Mouse (Mus musculus) neural tube, embryonic 15.5 days (tissue): ENCODE results near the gene Gpr137c. TPM values are rescaled to one million over a fixed set of nuclear protein-coding genes. Genes with fewer than 3 reads are reported as not detected.
A peak's percentile ranks its signal among the peaks of the same experiment; 100 is the strongest.

Source experiments
- ATAC-seq: fragments of 200-750 bp; cut with Nextera tagmentation; 2 replicates; pipeline ENCODE4 v1.8.0; 2017; ENCODE audit warnings: mild to moderate bottlenecking, moderate TSS enrichment, moderate library complexity; ENCODE audit not compliant: low FRiP score
- H3K27ac ChIP-seq: fragments of 300-500 bp; sonication (generic); replicated peaks from 2 replicates; pipeline ENCODE4 v1.5.1; 2015; ENCODE audit warnings: mild to moderate bottlenecking, inconsistent platforms
- H3K27me3 ChIP-seq: fragments of 300-500 bp; sonication (generic); replicated peaks from 2 replicates; pipeline ENCODE4 v1.6.1; 2015; ENCODE audit warnings: inconsistent platforms
- H3K36me3 ChIP-seq: fragments of 300-500 bp; sonication (generic); 2 replicates; pipeline ENCODE4 v1.6.1; 2015; ENCODE audit warnings: inconsistent platforms
- H3K4me1 ChIP-seq: fragments of 300-500 bp; sonication (generic); 2 replicates; pipeline ENCODE4 v1.6.1; 2015; ENCODE audit warnings: inconsistent platforms
- H3K4me2 ChIP-seq: fragments of 300-500 bp; sonication (generic); 2 replicates; pipeline ENCODE4 v1.6.1; 2015; ENCODE audit warnings: inconsistent platforms, mild to moderate bottlenecking, moderate library complexity
- H3K4me3 ChIP-seq: fragments of 300-500 bp; sonication (generic); replicated peaks from 2 replicates; pipeline ENCODE4 v1.5.1; 2015; ENCODE audit warnings: mild to moderate bottlenecking, inconsistent platforms
- H3K9ac ChIP-seq: fragments of 300-500 bp; sonication (generic); replicated peaks from 2 replicates; pipeline ENCODE4 v1.6.1; 2015; ENCODE audit warnings: mild to moderate bottlenecking, inconsistent platforms
- H3K9me3 ChIP-seq: fragments of 300-500 bp; sonication (generic); replicated peaks from 2 replicates; pipeline ENCODE4 v1.6.1; 2016; ENCODE audit warnings: inconsistent platforms
- WGBS: fragments of 180-500 bp; shearing (Covaris S2); methylation state at CpG from one replicate; pipeline ENCODE4 v1.1.7; 2015; ENCODE audit warnings: mixed read lengths; 5-methylcytosine and 5-hydroxymethylcytosine counted together
- polyA plus RNA-seq: library from polyadenylated mRNA; unstranded; fragments of >200 nt; fragmentation: Nextera tagmentation; extraction: Ambion mirVana; gene quantifications from 2 replicates; pipeline ENCODE4 v1.2.1, GENCODE M21; 2015

The Gpr137c gene
- polyA plus RNA-seq, 1 experiment from 2014 or later, result 12.9 TPM

GRCm38 (mm10) chr14:45217693-45218092, 1.8 kb upstream of the Gpr137c start:
- Histone ChIP-seq H3K27ac (no peak overlapping the region), H3K27me3 (no peaks in the 10 kb centered on the region), H3K9ac (0 out of 2 replicates have a peak overlapping the region, but pooled peaks have one; percentile 51), H3K4me1 (peaks cover 18% of the 10 kb centered on the region), H3K36me3 (no peaks in the 10 kb centered on the region), H3K4me2 (peak overlapping the region; percentile 70), H3K4me3 (peak overlapping the region; percentile 93), H3K9me3 (no peaks in the 10 kb centered on the region)
- no peak for ATAC-seq
- 85% methylated on average over 4 of the region's 4 CpGs for WGBS

DNA sequence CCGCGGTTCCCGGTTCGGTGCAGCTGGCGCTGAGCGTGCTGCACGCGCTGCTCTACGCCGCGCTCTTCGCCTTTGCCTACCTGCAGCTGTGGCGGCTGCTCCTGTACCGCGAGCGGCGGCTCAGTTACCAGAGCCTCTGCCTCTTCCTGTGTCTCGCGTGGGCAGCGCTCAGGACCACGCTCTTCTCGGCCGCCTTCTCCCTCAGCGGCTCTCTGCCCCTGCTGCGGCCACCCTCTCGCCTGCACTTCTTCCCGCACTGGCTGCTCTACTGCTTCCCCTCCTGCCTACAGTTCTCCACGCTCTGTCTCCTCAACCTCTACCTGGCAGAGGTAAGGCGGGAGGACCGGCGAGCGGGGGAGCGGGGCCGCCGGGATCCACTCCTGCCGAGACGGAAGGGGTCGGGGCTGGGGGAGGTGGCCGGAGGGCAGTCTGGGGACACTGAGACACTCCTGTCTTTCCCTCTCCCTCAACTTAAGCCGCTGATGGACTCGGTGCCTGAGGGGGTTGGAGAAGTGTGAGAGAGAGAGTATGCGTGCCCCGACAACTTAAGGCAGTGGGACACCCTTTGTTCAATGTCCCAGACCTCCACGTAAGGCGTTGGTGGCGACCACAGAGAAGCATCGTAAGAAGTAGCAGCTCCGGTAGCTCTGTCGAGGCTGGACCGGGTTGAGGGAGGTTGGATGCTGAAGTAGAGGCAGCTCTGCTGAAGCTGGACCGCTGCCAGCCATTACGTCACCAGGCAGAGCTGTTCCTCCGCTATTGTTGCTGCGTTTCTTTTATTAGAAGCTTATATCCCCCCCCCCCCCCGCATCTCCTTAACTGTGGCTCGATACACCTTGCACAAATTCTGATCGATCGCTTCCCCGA, 806 bp downstream of the Gpr137c start, which contains the start of gene Txndc16:
Gene Txndc16 (minus strand): TSS at position 239 of the 867 bp plus-strand sequence.
- H3K27ac ChIP-seq, result peak within 1 kb of the TSS; percentile 96
- H3K27me3 ChIP-seq, result no peaks in the 10 kb centered on the region
- peak within 1 kb of the TSS; percentile 97 for H3K9ac ChIP-seq
- no peaks in the 10 kb centered on the region for H3K9me3 ChIP-seq
- H3K4me2 ChIP-seq, result peak within 1 kb of the TSS; percentile 78
- peaks cover 20% of the 10 kb centered on the region for H3K4me1 ChIP-seq
- WGBS, result under 1% methylated on average over 59 of the region's 59 CpGs
- peak; percentile 66 for ATAC-seq
- peak within 1 kb of the TSS; percentile 93 for H3K4me3 ChIP-seq
- no peaks in the 10 kb centered on the region for H3K36me3 ChIP-seq

DNA sequence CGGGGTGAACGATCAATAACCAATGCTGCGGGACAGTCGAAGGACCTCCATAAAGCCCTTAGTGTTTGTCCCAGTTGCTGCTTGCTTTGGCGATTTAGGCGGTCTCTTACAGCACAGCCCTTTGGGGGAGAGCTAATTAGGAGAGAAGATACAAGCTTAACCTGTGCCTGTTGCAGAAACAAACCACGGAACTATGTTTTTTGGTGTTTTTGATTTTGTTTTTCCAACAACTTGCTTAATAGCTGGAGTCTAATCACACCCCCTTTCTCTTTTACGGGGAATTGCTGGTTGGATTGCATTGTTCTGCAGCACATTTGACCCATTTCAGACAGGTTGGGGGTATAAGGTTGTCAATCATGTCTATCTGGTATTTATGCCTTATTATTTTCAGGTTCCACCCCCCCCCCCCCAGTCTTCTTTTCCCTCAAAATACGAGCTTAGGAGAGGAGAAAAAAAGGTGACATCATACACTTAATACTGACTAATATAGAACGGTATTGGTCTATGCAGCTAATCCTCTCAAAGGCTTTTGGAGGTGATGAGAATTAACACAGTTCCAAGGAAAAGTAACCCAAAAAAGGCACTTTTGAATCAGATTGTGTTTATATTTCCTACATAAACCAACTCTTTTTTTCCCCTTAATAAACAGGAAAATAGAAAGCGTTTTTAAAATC, 1.6 kb downstream of the Gpr137c start:
- WGBS, result 7% methylated on average over 11 of the region's 11 CpGs
- peak overlapping the region; percentile 78 for H3K4me2 ChIP-seq
- H3K36me3 ChIP-seq, result no peaks in the 10 kb centered on the region
- ATAC-seq, result no peak
- H3K27me3 ChIP-seq, result no peaks in the 10 kb centered on the region
- peak overlapping the region; percentile 93 for H3K4me3 ChIP-seq
- H3K27ac ChIP-seq, result peak overlapping the region; percentile 96
- peaks cover 20% of the 10 kb centered on the region for H3K4me1 ChIP-seq
- H3K9ac ChIP-seq, result peak overlapping the region; percentile 97
- no peaks in the 10 kb centered on the region for H3K9me3 ChIP-seq

DNA sequence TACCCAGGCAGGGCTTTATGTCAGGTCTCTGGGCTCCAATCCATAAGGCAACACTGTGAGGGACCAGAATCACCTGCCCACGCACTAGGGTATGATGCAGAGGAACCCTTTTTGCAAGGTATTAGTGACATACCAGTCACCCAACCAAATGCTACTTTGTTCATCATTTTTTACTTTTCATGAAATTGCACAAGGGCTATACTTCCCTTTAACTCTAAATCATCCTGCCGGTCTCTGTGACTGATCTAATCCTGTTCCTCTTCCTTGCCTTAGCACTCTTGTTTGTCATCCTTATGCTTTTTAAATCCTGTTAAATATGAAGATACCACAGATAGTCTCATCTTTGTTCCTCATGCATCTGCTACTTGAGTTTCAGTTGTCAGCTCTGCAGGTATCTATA, 19.5 kb downstream of the Gpr137c start:
- Histone ChIP-seq H3K36me3 (no peaks in the 10 kb centered on the region), H3K9ac (no peak overlapping the region), H3K9me3 (no peaks in the 10 kb centered on the region), H3K4me1 (no peaks in the 10 kb centered on the region), H3K27ac (no peak overlapping the region), H3K4me3 (no peak overlapping the region), H3K4me2 (no peak overlapping the region), H3K27me3 (no peaks in the 10 kb centered on the region)
- WGBS, result 86% methylated on average over 2 of the region's 2 CpGs
- no peak for ATAC-seq

- no peak overlapping the region for H3K9ac ChIP-seq
- H3K9me3 ChIP-seq, result no peaks in the 10 kb centered on the region
- no peaks in the 10 kb centered on the region for H3K4me1 ChIP-seq
- WGBS, result 61% methylated on average over 1 of the region's 1 CpGs
- H3K36me3 ChIP-seq, result peaks cover 2% of the 10 kb centered on the region; the same call in 1 of the 2 replicates
- H3K27ac ChIP-seq, result no peak overlapping the region
- no peaks in the 10 kb centered on the region for H3K27me3 ChIP-seq
- H3K4me3 ChIP-seq, result no peak overlapping the region
- no peak overlapping the region for H3K4me2 ChIP-seq
- ATAC-seq, result no peak
Measured at GRCm38 (mm10) chr14:45241613-45242012, 22.1 kb downstream of the Gpr137c start.

GRCm38 (mm10) chr14:45251548-45252076, 32.1 kb downstream of the Gpr137c start:
- no peak overlapping the region for H3K4me2 ChIP-seq
- no peak for ATAC-seq
- no peak overlapping the region for H3K9ac ChIP-seq
- H3K4me1 ChIP-seq, result no peaks in the 10 kb centered on the region
- no peak overlapping the region for H3K27ac ChIP-seq
- H3K27me3 ChIP-seq, result no peaks in the 10 kb centered on the region
- H3K36me3 ChIP-seq, result peaks cover 11% of the 10 kb centered on the region; the same call in 1 of the 2 replicates
- no peaks in the 10 kb centered on the region for H3K9me3 ChIP-seq
- 91% methylated on average over 4 of the region's 4 CpGs for WGBS
- H3K4me3 ChIP-seq, result no peak overlapping the region

DNA sequence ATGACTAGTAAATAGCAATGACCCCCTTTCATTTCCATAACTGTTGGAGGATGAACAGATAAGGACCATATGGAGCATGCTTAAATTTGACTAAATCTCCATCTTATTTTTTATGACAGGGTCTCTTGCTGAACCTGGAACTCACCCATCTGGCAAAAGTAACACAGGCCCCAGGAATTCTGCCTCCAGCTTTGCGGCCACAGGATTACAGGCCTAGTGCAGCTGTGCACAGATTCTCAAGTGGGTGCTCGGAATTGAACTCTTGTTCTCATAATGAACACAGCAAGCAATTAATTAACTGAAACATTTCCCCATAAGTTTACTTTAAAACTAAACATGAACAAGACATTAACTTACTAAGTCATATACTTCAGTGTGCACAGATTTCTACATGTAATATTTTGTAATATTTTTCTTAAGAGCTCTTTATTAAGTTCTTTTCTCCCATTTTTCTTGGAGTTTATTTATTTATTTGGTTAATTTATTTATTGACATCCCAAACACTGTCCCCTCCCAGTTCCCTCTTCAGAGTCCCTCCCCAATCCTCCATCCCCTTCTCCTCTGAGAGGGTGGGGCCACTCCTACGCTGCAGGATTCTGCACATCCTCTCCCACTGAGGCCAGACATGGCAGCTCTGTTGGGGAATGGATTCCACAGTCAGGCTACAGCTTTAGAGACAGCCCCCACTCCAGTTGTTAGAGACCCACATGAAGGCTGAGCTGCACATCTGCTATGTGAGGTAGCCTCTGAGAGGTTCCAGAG, 44.5 kb downstream of the Gpr137c start:
- WGBS, result 79% methylated on average over 3 of the region's 3 CpGs
- Histone ChIP-seq H3K4me3 (no peak overlapping the region), H3K4me2 (no peak overlapping the region), H3K9me3 (no peaks in the 10 kb centered on the region), H3K27me3 (no peaks in the 10 kb centered on the region), H3K4me1 (no peaks in the 10 kb centered on the region), H3K36me3 (peaks cover 15% of the 10 kb centered on the region), H3K27ac (no peak overlapping the region), H3K9ac (no peak overlapping the region)
- no peak for ATAC-seq

DNA sequence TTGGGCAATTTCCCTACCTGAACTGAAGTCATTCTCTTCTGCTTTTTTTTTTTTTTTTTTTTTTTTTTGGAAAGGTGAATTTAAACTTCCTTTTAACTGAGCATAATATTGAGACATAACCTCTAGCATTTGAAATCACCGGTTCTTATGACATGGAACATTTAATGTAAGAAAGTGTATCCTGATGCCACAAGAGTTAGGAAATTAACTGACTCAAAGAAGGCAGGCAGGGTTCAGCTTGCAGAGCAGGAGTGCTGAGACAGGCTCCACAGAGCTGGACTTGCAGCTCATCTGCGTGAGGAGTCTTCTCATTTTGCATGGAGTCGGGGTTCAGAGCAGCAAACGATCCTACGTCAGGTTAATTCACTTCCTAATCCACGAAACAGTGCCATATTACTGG, 56.3 kb downstream of the Gpr137c start:
- no peak for ATAC-seq
- no peak overlapping the region for H3K4me3 ChIP-seq
- H3K9me3 ChIP-seq, result no peaks in the 10 kb centered on the region
- H3K9ac ChIP-seq, result no peak overlapping the region
- no peaks in the 10 kb centered on the region for H3K4me1 ChIP-seq
- WGBS, result 92% methylated on average over 6 of the region's 6 CpGs
- H3K27ac ChIP-seq, result no peak overlapping the region
- no peaks in the 10 kb centered on the region for H3K27me3 ChIP-seq
- H3K4me2 ChIP-seq, result no peak overlapping the region
- peaks cover 19% of the 10 kb centered on the region for H3K36me3 ChIP-seq

GRCm38 (mm10) chr14:45282066-45282465, 62.5 kb downstream of the Gpr137c start:
- Histone ChIP-seq H3K36me3 (peaks cover 28% of the 10 kb centered on the region), H3K9me3 (no peaks in the 10 kb centered on the region), H3K27me3 (no peaks in the 10 kb centered on the region), H3K4me2 (no peak overlapping the region), H3K4me1 (no peaks in the 10 kb centered on the region), H3K27ac (no peak overlapping the region), H3K4me3 (no peak overlapping the region), H3K9ac (no peak overlapping the region)
- no peak for ATAC-seq
- 88% methylated on average over 3 of the region's 3 CpGs for WGBS

DNA sequence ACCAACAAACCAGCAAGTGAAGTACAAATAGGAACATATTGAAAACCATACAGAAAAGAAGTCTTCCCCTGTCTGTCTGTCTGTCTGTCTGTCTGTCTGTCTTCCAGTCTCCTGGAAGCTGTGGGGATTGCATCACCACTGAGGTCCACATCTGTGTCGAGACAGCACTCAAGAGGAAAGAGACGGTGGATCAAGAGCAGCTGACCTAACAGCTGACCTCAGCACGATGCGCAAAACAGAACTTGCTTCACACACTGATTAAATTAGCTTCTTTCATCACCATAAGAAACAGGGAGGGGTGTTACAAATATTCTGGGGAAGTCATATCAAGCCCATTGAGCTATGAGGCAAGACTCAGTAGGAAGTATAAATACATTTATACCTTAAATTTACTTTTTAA, 72.1 kb downstream of the Gpr137c start:
- H3K27me3 ChIP-seq, result no peaks in the 10 kb centered on the region
- no peak overlapping the region for H3K4me3 ChIP-seq
- H3K27ac ChIP-seq, result no peak overlapping the region
- ATAC-seq, result no peak
- 80% methylated on average over 4 of the region's 4 CpGs for WGBS
- peaks cover 41% of the 10 kb centered on the region for H3K36me3 ChIP-seq
- no peak overlapping the region for H3K9ac ChIP-seq
- H3K4me1 ChIP-seq, result no peaks in the 10 kb centered on the region
- no peak overlapping the region for H3K4me2 ChIP-seq
- H3K9me3 ChIP-seq, result no peaks in the 10 kb centered on the region

GRCm38 (mm10) chr14:45303939-45304338, 84.4 kb downstream of the Gpr137c start:
- no peak for ATAC-seq
- 43% methylated on average over 4 of the region's 4 CpGs for WGBS
- Histone ChIP-seq H3K27ac (no peak overlapping the region), H3K9ac (no peak overlapping the region), H3K4me3 (no peak overlapping the region), H3K36me3 (peaks cover 40% of the 10 kb centered on the region), H3K27me3 (no peaks in the 10 kb centered on the region), H3K4me2 (no peak overlapping the region), H3K9me3 (no peaks in the 10 kb centered on the region), H3K4me1 (no peaks in the 10 kb centered on the region)
